Mouse (Mus musculus) liver, adult 2 months (tissue): ENCODE results near the gene Thbs1.

Experiments
- CTCF ChIP-seq: fragments of 200-500 bp; IDR thresholded peaks from 2 replicates; pipeline ENCODE4 v1.5.1; 2011; ENCODE audit warnings: low read depth, low read length, control low read depth
- POLR2A ChIP-seq: fragments of 200-500 bp; IDR thresholded peaks from 2 replicates; pipeline ENCODE4 v1.6.1; 2011; ENCODE audit warnings: low read length, control low read depth; ENCODE audit not compliant: insufficient read depth; ENCODE audit errors: extremely low read depth

- TF ChIP-seq CTCF (no peak), POLR2A (no peak)
Measured at GRCm38 (mm10) chr2:118113808-118114524, 2.3 kb downstream of the Thbs1 start.
